Mouse (Mus musculus): ENCODE measurements around the gene Mybpc1. TPM values are rescaled to one million over a fixed set of nuclear protein-coding genes. Genes with fewer than 3 reads are reported as not detected.
"Not testable (repeated sequence)": the region's sequence is repeated elsewhere in the genome, so short reads cannot be mapped to it uniquely, and the experiment has no call there.

The Mybpc1 gene
- total RNA-seq, 2 experiments from 2014 or later: 1,377 to 1,820 TPM

DNA sequence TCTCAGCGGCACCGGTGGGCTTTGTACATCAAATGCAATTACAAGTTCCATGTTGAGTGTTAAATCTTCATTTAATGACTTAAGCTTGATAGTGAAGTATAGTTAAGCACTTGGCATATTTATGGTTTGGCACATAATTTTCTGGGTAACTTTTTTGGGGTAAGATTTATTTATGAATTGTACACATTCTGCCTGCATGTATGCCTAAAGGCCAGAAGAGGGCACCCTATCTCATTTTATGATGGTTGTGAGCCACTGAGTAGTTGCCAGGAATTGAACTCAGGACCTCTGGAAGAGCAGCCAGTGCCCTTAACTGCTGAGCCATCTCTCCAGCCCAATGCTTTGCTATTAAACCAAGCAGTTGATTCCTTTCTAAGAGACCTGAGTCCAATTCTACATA is 52.2 kb downstream of the Mybpc1 start:
- DNase-seq (ENCODE audit: low spot score): no peak

DNA sequence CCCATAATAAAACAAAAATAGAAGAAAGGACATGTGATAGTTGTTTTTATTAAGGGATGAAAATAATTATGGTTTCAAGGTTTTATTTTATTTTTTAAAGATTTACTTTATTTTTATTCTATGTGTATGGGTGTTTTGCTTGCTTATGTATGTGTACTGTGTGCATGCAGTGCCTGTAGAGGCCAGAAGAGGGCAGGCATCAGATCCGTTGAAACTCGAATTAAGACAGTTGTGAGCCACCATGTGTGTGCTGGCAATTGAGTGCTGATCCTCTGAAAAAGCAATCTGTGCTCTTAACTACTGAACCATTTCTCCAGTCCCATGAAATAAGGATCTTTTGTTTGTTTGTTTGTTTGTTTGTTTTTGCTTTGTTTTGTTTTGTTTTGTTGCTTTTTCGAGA is 54.7 kb downstream of the Mybpc1 start:
- DNase-seq (ENCODE audit: low spot score): no peak

DNA sequence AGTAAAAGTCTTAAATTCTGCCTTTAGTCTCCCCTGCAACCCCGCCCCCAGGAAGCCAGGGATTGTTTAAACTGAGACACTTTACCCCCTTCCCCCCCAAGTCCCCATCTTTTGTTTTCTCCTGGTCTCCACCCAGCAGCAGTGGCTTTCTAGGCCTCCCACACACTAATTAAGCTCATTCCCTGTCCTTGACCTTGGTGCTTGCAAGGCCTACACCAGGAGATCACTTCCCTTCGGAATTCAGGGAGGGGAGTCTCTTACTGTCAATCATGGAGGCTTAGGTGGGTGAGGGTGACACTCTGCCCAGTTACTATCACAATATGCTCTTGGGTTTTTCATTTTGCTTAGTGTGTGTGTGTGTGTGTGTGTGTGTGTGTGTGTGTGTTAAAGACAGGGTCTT is 57.3 kb downstream of the Mybpc1 start:
- no peak for DNase-seq (ENCODE audit: low spot score)

DNA sequence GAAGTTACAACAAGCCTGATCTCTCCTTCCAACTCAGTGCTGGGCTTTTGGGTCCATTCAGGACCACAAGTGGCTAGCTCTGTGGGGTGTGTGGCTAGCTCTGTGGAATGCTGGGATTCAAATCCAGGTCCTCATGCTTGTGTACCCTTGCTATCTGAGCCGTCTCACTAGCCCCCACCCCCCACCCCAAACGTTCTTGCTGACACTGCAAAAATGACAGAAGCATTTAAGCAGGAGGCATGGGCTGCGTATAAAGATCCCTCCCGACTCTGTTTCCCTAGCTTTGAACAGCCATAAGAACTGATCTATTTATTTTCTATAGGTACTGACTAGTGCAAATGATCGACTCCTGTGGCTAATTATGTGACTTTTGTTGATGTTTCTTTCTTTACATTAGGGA is 74.3 kb downstream of the Mybpc1 start:
- no peak for DNase-seq (ENCODE audit: low spot score)

DNA sequence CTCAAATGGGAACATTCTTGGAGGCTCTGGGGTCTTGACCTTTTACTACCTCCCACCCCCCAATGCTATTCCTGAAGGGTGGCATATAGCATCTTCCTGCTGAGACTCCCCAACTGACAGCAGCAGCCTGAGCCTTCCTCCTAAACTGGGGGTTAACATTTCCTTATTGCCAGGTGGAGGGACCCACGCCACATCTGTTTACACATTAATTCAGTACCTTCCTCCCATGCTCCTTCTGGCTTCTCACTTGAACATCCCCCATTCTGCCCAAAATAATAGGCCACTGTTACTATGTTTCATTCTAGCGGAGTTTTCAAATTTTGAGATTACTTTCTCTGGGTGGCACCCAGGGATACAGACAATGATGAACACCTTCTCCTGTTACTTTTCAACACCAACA is 80.9 kb downstream of the Mybpc1 start:
- DNase-seq (ENCODE audit: low spot score): no peak

DNA sequence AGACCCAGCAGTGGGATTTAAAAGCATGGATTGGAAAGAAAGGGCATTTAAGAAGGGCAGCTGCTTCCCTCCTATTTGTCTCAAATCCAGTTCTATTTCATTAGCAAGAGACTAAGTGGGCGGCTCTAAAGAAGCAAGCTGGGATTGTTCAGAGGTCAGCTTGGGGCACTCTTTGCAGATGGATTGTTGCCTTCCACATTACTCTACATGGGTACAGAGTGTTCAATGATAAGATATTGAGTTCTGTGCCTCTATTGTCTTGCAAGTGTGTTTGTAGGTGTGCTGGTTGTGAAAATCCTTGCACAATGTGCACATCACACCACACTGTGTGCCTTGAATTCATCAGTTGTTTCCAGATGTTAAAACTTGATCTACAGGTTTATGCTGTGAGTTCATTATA is 81.7 kb downstream of the Mybpc1 start:
- no peak for DNase-seq (ENCODE audit: low spot score)

DNA sequence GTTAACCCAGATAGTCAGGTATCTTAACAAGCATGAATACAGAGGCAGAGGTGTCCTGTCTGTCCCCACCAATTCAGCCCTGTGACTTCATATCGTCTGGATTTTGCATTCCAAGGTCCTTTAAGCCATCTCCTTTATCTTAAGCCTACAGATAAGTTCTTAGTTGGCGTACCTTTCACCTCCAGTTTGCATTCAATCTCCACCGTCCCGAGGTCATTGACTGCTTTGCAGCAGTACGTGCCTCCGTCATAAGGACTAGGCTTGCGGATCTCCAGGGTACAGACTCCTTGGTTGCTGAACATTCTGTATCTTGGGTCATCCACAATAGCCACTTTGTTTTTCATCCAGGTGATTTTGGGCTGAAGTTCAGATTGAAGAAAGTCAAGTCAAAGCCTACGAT is 82.2 kb downstream of the Mybpc1 start:
- DNase-seq (ENCODE audit: low spot score): no peak

DNA sequence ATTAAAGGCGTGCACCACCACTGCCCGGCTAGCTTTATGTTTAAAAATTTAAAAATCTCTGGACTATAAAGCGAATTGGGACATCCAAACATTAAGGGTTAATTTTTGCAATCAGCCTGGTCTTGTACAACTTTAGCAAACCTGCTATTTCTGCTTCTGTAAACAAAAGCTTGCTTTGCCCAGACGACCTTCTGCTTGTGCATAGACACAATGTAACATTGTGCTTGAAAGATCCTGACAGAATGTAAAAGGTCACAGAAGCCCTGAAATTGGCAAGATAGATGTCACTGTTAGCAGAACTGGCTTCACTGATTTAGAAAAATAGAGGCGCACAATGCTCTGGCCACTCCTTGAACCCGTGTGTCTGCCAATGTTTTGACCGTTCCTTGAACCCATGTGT is 89.9 kb downstream of the Mybpc1 start:
- DNase-seq (ENCODE audit: low spot score): not testable (repeated sequence)

DNA sequence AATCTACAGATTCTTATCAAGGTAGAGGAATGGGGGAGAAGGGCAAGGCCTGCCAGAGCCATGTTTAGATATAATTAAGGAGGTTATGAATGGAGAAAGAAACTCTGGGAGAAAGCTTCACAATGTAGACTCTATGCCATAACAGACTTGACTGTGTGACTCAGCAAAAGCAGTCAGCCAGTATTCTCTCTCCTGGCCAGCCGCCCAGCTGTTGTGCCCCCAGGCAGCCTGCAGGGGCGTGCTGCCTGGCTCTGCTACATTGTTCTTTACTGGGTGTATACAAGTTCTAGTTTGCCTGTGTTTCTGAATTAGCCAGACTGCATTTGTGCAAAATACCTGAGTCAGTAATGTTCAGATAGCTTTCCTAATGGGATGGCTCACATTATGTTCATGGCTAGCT is 90.5 kb downstream of the Mybpc1 start:
- DNase-seq (ENCODE audit: low spot score): peak; percentile 39

DNA sequence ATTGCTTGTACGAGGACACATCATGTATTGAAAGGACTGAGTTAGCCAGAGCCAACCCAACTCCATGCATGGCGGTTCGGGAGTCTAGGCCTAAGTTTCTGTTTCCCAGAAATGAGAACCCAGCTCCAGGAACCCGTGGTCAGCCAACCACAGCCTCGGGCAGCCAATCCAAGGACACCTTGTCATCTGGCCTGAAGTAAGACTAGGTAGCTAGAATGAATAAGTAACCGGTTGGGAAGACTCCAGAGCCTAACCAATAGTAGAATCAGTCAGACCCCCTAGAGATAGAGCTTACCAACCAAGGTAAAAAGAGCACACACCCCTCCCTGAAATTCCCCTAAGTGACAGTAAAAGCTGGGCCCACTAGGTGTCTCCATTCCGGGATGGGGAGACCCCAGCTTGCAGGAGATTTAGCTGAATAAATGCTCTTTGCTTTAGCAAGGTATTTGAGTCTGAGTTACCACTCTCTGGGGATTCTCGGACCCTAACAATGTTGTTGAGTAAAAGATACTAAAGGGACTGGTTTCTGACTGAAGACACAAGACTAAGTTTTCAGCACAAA is 91.3 kb downstream of the Mybpc1 start:
- no peak for DNase-seq (ENCODE audit: low spot score)

DNA sequence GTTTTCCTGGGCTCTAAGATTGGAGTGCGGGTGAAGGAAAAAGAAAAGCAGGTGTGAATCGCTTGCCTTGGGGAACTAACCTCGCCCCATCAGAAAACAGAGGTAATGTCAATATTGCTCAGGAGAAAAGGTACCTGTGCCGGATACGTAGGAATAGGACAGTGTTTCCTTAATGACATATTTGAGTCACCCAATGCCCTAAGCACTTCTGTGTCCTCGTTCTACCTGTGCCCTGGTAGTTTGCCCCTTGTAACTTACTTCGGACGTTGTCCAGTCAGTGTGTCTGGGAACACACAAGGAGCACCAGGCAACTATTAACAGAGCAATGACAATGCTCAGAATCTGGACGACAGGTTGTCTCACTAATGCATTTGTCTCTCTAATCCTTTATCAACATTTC is 93.6 kb downstream of the Mybpc1 start:
- DNase-seq (ENCODE audit: low spot score): no peak

DNA sequence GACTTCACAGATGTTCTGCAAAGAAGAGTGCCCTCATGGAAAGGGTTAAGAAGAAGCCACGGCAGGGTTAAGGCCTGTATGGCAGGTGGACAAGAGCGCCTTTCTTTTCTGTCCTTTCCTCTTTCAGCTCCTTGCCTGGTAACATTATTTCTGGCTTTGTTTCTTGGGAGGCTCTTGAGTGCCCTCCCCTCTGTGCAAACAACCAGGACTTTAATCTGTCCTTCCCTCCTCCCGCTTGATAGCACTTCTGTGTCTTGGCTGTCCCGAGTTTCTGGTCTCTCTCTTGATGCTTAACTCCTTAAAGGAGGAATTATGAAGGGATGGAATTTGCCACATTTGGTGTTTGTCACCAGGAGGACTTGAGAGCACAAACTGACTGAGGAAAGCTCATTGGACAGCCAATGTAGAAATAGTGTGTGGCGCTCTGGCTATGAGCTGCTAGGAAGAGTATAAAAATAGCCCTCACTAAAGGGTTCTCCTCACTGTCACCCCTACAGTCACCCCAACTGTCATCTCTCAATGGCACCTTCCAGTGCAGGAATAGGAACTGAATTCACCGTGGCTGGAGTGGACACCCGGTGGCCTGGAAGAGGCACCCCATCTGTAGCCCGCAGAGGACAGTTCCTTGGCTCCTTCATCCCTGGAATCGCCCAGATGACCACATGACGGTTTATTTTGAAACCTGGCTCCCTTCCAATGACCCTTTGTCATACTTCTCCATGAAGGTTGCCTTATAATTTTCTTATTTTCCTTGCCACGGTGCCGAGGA is 94.3 kb downstream of the Mybpc1 start:
- DNase-seq (ENCODE audit: low spot score): peak; percentile 50

DNA sequence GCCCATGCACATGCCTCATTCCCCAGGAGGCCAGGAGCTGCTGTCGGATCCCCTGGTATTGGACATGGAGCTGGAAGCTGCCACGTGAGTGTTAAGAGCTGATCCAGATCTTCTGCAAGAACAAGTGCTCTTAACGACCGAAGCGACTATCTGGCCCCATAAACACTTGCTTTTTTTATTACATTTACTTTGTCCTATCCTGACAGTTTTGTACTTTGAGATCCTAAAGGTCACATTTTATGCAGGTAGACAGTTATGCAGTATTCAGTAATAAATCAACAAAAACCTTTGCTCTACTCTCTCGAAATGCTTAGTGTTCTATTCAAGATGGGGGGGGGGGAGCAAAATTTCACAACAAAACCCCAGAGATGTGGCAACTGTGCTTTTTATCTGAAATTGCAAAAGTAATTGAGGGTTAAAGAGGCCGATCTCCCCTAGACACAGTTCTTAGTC is 97.2 kb downstream of the Mybpc1 start:
- DNase-seq (ENCODE audit: low spot score): no peak

DNA sequence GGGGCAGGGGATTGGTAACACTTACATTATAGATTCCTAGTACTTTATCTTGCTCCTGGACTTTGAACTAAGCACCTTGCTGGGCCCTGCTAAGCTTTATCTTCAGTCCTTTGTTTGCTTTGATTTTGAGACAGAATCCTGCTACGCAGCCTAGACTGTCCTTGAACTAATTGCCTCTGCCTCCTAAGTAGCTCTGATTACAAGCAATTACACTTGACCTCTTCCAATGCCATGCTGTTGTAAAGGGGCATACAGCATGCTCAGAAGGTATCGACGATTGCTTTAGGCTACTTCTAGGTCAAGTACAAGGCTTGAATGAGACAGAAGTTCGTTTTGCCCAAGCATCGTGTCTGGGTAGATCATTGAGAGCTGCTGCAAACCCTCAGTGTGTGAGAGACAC is 99.7 kb downstream of the Mybpc1 start:
- no peak for DNase-seq (ENCODE audit: low spot score)

DNA sequence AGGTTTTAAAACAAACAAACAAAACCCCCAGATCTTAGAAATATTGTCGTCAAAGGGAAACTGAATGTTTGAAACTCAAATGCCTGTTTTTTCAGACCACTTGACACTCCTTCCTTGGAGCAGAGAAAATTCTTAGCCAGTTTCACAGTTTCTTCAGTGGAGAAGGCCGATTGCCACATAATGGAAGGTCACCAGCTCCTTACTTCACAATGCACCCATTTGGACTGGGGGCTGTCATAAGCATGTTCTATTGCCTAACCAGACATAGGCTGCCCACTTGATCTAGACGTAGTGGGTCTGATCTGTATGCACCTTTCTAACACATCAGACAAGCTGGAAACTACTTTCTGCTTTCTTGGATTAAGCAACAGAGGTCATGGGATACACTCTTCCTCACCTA is 100.5 kb downstream of the Mybpc1 start:
- DNase-seq (ENCODE audit: low spot score): no peak

DNA sequence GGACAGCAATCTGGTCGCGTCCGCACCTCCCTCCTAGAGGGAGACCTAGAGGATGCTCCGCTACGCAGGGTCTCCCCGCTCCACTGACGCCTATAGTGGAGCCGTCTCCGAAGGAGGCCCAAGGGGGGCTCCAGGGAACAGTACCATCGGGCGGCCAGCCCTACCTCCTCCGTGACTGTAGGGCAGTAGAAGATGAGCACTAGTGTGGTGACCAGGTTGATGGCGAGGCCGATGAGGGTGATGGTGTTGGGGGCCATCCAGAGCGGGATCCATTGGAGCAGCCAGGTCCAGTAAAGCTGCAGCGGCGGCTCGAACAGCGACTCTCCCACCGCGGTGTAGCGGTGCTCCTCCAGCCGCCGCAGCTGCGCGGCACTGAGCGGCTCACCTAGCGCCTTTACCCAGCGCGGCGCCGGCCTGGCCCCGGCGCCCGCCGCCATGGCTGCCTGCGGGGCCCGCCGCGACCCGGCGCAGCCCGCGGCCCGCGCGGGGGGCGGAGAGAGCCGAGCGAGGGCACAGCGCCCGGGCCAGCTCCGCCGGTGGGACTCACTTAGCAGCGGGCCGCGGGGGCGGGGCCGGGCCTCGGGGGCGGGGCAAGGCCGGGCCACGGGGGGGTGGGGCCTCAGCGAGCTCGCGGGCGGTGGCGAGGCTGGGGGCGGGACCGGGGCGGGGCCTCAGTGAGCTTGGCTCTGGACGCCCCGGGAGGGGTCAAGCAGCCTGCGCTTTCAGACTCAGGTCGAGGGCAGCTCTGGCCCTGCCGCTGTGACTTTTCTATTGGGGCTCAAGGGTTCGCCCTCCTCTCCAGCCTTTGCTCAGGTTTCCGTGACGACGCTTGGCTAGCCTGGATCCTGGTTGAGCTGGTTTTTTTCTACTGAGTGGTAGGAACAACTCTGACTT is 101.3 kb downstream of the Mybpc1 start, which contains the start of gene Chpt1:
Gene Chpt1, minus strand, starts transcription at position 653 of the 894 bp plus-strand sequence.
- peak; percentile 82 for DNase-seq (ENCODE audit: low spot score)

DNA sequence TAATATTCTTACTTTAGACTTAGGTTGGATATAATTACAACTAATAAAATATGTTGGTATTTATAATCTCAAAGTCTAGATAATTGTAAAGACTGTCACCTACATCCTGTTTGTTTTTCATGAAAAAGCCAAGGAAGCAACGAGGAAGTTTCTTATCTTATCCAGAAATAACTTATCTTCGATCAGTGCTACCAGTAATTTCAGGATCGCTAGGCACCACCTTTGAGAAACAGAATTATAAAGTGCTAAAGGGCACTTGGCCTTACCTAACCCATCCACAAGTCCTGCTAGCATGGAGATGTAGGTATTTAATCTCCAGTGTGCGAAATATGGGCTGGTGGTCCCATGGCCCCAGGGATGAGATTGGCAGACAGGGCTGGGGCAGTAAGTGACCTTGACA is 102.0 kb downstream of the Mybpc1 start:
- no peak for DNase-seq (ENCODE audit: low spot score)

DNA sequence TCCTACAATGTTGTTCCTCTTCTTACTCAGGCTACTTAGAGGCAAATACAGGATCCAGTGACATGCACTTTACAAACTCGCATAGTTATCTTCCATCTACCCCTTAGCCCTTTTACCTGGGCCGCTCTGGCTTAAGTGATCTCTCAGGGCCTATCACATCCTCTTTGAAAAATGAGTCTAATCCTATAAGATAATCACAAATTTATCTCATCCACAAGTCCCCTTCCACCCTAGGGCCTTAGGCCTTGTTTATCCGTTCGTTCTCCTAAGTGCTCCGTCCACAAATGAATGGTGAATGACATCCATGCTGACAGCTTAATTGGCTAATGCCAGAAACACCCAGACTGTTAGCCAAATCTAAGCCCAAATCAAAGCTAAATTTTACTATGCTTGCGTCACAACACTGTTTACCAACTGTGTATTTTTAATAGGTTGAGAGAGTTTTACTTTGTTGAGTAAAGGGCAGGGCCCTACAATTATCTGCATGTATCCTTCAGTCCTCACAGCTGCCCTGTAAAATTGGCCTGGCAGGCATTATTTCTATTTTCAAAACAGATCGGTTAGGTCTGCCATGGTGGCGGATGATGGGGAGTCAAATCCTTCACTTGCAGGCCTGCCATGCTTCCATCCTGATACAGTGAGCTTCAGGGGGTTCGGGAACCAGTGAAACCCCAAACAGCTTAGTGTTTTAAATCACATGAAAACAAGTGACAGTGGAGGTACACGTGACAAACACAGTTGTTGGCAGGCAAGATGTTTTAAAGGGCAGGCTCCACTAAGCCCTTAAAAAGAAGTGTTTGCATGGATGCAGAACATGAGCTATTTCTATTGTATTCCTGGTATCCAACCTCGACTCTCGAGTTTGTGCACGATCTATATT is 102.8 kb downstream of the Mybpc1 start:
- no peak for DNase-seq (ENCODE audit: low spot score)

DNA sequence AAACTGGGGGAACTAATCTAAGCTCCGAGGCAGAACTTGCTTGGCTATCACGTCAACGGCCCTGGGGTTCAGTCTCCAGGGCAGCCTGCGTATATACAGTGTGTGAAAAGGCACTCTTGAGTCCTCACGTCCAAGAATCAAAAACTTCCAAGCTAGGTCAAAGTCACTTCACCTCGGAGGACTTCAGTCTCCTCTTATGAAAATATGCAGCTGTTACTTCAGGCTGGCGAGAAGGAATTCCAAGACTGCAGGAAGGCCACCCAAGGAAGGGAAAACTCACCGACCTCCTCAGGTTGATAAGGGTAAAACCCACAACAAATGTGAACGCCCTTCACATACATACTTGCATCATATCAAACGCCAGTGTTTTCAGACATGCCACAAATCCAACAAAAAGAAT is 103.6 kb downstream of the Mybpc1 start:
- DNase-seq (ENCODE audit: low spot score): no peak

DNA sequence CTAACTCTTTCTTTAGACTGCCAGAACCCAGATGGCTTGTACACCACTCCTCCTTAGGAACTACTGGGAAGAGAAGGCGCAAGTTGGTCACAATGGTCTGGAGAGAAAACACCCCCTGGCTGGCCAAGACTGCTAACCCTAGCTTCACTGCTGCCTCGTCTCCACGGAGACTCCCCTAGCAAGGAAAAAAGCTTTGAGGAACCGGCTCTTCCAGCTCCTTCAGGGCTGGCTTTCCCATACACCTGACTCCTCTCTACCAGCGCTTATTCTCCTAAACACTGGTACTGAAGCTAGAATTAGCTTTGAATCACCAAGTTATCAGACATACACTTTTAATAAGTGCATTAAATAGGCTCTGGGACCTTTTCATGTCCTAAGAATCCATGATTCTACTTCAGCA is 105.0 kb downstream of the Mybpc1 start:
- no peak for DNase-seq (ENCODE audit: low spot score)

DNA sequence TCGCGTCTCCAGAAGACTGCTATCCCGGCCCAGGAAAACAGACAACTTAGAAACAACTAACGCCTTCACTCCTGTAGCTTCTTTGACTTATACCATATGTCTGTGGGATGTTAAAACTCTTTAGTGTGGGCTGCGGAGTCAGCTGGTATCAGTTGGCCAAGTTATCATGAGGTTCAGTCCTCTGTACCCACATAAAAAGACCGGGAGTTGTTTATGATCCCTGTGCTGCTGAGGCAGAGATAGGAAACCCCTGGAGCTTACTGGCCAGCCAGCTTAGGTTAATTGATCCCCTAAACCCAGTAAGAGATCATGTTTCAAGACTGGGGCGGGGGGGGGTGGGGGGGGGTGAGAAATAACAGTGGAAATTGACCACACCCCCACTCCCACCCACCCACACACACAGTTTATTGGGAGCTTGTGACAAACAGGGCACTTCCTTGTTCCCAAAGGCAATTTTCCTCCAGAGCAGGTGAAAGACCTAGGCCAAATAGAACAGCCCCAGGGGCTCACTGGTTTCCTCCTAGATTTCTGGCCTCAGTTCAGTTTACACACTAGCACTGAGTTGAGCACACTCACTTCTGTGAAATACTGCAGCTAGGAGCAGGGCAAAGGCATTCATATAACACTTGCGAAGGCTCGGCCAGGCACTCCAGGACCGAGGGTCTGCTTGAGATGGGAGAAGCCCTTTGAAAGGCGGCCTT is 107.9 kb downstream of the Mybpc1 start:
- no peak for DNase-seq (ENCODE audit: low spot score)
